Mouse (Mus musculus) embryonic facial prominence, embryonic 13.5 days (tissue): ENCODE measurements around the gene Dennd6a. TPM values are rescaled to one million over a fixed set of nuclear protein-coding genes. Genes with fewer than 3 reads are reported as not detected.
"Not testable (repeated sequence)": the region's sequence is repeated elsewhere in the genome, so short reads cannot be mapped to it uniquely, and the experiment has no call there.

Experiments
- ATAC-seq: fragments of 200-750 bp; cut with Nextera tagmentation; 2 replicates; pipeline ENCODE4 v1.8.0; 2017; ENCODE audit warnings: low read depth; ENCODE audit not compliant: insufficient number of reproducible peaks, insufficient read depth, low FRiP score, low TSS enrichment
- H3K27ac ChIP-seq: fragments of 300-500 bp; sonication (generic); 2 replicates; pipeline ENCODE4 v1.5.1; 2015; ENCODE audit warnings: moderate library complexity, mild to moderate bottlenecking, inconsistent platforms
- H3K27me3 ChIP-seq: fragments of 300-500 bp; sonication (generic); 2 replicates; pipeline ENCODE4 v1.6.1; 2015; ENCODE audit warnings: mild to moderate bottlenecking, inconsistent platforms
- H3K36me3 ChIP-seq: fragments of 300-500 bp; sonication (generic); 2 replicates; pipeline ENCODE4 v1.6.1; 2015; ENCODE audit warnings: mild to moderate bottlenecking, inconsistent platforms
- H3K4me1 ChIP-seq: fragments of 300-500 bp; sonication (generic); 2 replicates; pipeline ENCODE4 v1.6.1; 2015; ENCODE audit warnings: inconsistent platforms
- H3K4me2 ChIP-seq: fragments of 300-500 bp; sonication (generic); 2 replicates; pipeline ENCODE4 v1.6.1; 2015; ENCODE audit warnings: moderate library complexity, mild to moderate bottlenecking, inconsistent platforms
- H3K4me3 ChIP-seq: fragments of 300-500 bp; sonication (generic); 2 replicates; pipeline ENCODE4 v1.5.1; 2015; ENCODE audit warnings: mild to moderate bottlenecking, inconsistent platforms
- H3K9ac ChIP-seq: fragments of 300-500 bp; sonication (generic); 2 replicates; pipeline ENCODE4 v1.6.1; 2015; ENCODE audit warnings: mild to moderate bottlenecking, inconsistent platforms
- H3K9me3 ChIP-seq: fragments of 300-500 bp; sonication (generic); 2 replicates; pipeline ENCODE4 v1.6.1; 2016; ENCODE audit warnings: inconsistent platforms
- WGBS: fragments of 180-500 bp; shearing (Covaris S2); methylation state at CpG from one replicate; pipeline ENCODE4 v1.1.7; 2015; ENCODE audit warnings: mixed read lengths; 5-methylcytosine and 5-hydroxymethylcytosine counted together
- microRNA-seq: library from miRNA; unstranded; fragments of <30 nt; microRNA quantifications from one replicate; pipeline ENCODE4, GENCODE M21; 2016
- polyA plus RNA-seq: library from polyadenylated mRNA; unstranded; fragments of >200 nt; fragmentation: Nextera tagmentation; extraction: Ambion mirVana; gene quantifications from 2 replicates; pipeline ENCODE4 v1.2.1, GENCODE M21; 2015

Gene Dennd6a
- polyA plus RNA-seq, 1 experiment from 2014 or later, result 34.3 TPM

- H3K36me3 ChIP-seq, ATAC-seq, H3K4me3 ChIP-seq, H3K9ac ChIP-seq, H3K4me2 ChIP-seq, H3K27me3 ChIP-seq, H3K27ac ChIP-seq, H3K4me1 ChIP-seq, H3K9me3 ChIP-seq: not testable (repeated sequence)
- 67% methylated on average over 2 of the region's 2 CpGs for WGBS
These were observed 101.0 kb downstream of the Dennd6a start for GRCm38 (mm10) chr14:26674476-26675169.

GRCm38 (mm10) chr14:26675371-26675770 lies 101.7 kb downstream of the Dennd6a start:
- H3K9me3 ChIP-seq, result no peaks in the 10 kb centered on the region
- H3K27me3 ChIP-seq, result peaks cover 4% of the 10 kb centered on the region; the same call in 1 of the 2 replicates
- no peak overlapping the region for H3K9ac ChIP-seq
- peaks cover 4% of the 10 kb centered on the region for H3K4me1 ChIP-seq
- WGBS, result 21% methylated on average over 12 of the region's 12 CpGs
- H3K36me3 ChIP-seq, result no peaks in the 10 kb centered on the region
- H3K4me3 ChIP-seq, result no peak overlapping the region
- H3K27ac ChIP-seq, result no peak overlapping the region
- ATAC-seq, result no peak
- H3K4me2 ChIP-seq, result no peak overlapping the region

GRCm38 (mm10) chr14:26675791-26676190 lies 102.1 kb downstream of the Dennd6a start:
- Histone ChIP-seq H3K36me3 (no peaks in the 10 kb centered on the region), H3K4me3 (no peak overlapping the region), H3K27me3 (peaks cover 4% of the 10 kb centered on the region; the same call in 1 of the 2 replicates), H3K27ac (no peak overlapping the region), H3K9me3 (no peaks in the 10 kb centered on the region), H3K9ac (no peak overlapping the region), H3K4me1 (no peaks in the 10 kb centered on the region), H3K4me2 (no peak overlapping the region)
- WGBS, result 78% methylated on average over 5 of the region's 5 CpGs
- no peak for ATAC-seq

Small RNAs within 50 kb of the gene (microRNA-seq; reads per million reads assigned to microRNA genes)
- not detected for gene Mir7672

Other genes with a start within 250 kb of the Dennd6a start
- gene Slmap, start 38.9 kb upstream of the Dennd6a start, polyA plus RNA-seq, result 17.1 and 19.6 TPM in 2 replicates
- 600 and 602 TPM in 2 replicates for gene Arf4, start 64.2 kb downstream of the Dennd6a start, polyA plus RNA-seq
- 10.6 and 11.2 TPM in 2 replicates for gene Pde12, start 96.0 kb downstream of the Dennd6a start, polyA plus RNA-seq
- gene Dnah12, start 119.4 kb downstream of the Dennd6a start, polyA plus RNA-seq, result 0.03 TPM in 2 replicates